Mouse (Mus musculus) right cerebral cortex, postnatal 4 days (tissue): ENCODE results near the gene Dqx1.

Experiments
- DNase-seq: peaks from one replicate; pipeline ENCODE4 v3.0.0-alpha.2; 2022

Gene Dqx1

DNA sequence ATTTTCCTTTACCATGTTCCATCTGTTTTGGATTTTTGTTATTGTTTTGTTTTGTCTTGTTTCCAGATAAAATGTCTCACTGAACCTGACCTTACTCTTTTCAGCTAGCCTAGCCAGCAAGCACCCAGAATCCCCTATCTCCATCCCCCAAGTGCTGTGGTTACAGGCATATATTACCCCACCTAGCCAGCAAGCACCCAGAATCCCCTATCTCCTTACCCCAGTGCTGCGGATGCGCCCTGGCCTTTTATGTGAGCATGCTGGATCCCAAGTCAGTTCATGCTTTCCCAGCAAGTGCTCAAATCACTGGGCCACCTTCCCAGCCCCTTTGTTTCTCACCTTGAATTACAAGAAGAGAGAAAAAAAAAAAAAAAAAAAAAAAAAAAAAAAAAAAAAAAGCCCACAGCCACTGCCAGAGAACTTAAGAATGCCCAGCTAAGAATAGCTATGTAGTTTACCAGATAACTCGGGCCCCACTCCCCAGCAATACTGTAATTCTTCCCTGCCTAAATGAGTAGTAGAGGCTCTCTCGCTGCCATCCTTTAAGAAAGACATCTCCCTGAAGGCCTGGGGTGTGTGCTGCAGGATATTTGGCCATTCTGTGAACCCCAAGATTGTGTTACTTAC is 54.0 kb downstream of the Dqx1 start:
- no peak for DNase-seq

DNA sequence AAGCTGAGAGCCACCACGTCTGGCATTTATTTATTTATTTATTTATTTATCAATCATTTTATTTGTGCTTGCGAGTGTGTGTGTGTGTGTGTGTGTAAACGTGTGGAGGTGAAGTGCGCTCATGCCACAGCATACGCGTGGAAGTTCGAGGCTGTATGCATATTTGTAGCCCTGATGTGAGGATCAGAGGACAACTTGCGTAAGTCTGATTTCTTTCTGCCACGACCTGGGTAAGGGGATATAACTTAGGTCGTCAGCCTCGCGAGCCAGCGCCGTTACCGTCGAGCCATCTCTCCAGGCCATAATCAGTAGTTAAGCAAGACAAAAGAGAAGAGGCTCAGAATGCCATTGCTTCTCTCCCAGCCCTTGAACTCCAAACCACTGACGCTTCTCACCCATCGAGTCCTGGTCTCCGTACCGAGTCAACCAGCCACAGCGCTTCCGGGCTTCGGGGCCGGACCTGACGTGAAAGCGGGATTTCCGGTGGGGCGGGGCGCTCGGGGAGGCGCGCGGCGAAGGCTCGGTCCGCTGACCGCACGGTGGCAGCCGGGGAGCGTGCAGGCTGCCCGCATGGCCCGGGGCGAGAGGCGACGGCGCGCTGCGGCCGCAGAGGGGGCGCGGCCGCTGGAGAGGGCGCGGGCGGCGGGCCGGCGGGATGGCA is 57.5 kb downstream of the Dqx1 start, which contains the start of gene Mogs:
Mogs (plus strand) TSS at position 486 of the 661 bp plus-strand sequence.
- peak; percentile 90 for DNase-seq

DNA sequence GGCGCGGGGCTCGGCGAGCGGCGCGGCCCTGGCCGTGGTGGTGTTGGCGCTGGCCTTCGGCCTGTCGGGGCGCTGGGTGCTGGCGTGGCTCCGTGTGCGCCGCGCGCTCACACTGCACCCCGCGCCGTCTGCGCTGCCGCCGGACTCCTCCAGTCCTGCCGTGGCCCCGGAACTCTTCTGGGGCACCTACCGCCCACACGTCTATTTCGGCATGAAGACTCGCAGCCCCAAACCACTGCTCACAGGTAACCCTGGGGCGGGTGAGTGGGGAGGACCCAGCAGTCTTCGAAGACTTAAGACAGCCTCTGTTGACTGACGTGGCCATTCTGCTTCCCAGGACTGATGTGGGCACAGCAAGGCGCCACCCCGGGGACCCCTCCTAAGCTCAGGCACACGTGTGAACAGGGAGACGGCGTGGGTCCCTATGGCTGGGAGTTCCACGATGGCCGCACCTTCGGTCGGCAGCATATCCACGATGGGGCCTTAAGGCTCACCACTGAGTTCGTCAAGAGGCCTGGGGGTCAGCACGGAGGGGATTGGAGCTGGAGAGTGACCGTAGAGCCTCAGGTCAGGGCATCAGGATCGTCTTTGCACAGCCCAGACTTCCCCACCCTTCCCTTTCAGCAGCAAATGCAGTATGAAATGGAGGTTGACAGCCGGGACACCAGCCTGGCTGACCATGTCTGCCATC is 58.2 kb downstream of the Dqx1 start:
- no peak for DNase-seq

DNA sequence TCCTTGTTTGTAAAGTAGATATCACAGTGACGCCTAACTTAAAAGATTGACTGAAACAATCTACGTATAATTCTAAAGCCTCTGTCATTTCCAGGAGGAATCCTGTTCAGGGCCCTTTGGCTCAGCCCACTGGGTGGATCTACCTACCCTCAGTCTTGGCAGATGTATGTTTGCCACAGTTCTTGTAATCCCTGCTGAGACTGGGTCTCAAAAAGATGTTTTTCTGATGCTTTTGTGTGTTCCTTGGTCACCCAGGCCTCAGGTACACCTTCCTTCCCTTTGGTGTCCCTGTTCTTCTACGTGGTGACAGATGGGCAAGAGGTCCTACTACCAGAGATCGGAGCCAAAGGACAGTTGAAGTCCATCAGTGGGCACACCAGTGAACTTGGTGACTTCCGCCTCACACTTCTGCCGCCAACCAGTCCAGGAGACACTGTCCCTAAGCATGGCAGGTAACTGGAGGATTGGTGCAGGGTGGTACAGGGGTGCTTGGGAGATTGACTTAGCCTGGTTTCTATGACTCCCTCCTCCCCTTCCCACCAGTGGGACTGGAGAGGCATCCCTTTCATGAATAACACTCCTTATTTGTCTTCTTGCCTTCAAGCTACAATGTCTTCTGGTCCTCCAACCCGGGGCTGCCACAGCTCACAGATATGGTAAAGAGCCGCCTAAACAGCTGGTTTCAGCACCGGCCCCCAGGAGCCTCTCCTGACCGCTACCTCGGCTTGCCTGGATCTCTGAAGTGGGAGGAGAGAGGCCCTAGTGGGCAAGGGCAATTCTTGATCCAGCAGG is 58.9 kb downstream of the Dqx1 start:
- DNase-seq = no peak
